Mouse (Mus musculus) forebrain, embryonic 13.5 days (tissue): ENCODE measurements at regions not wholly inside any gene's neighbourhood (a gene's known extent, or its start where the extent isn't known, plus 50 kb on each side); places are given as distances from the start of the nearest gene placed in this dataset.

Source experiments
- ATAC-seq: fragments of 200-750 bp; cut with Nextera tagmentation; 2 replicates; pipeline ENCODE4 v1.8.0; 2017
- H3K27ac ChIP-seq: fragments of 300-500 bp; sonication (generic); 2 replicates; pipeline ENCODE4 v1.5.1; 2015; ENCODE audit warnings: inconsistent platforms, mild to moderate bottlenecking, moderate library complexity
- H3K27me3 ChIP-seq: fragments of 300-500 bp; sonication (generic); 2 replicates; pipeline ENCODE4 v1.6.1; 2015; ENCODE audit warnings: mild to moderate bottlenecking, inconsistent platforms
- H3K36me3 ChIP-seq: fragments of 300-500 bp; sonication (generic); 2 replicates; pipeline ENCODE4 v1.6.1; 2015; ENCODE audit warnings: mild to moderate bottlenecking, inconsistent platforms; ENCODE audit not compliant: poor library complexity, severe bottlenecking
- H3K4me1 ChIP-seq: fragments of 300-500 bp; sonication (generic); 2 replicates; pipeline ENCODE4 v1.6.1; 2015; ENCODE audit warnings: inconsistent platforms
- H3K4me2 ChIP-seq: fragments of 300-500 bp; sonication (generic); 2 replicates; pipeline ENCODE4 v1.6.1; 2015; ENCODE audit warnings: inconsistent platforms, mild to moderate bottlenecking, moderate library complexity
- H3K4me3 ChIP-seq: fragments of 300-500 bp; sonication (generic); 2 replicates; pipeline ENCODE4 v1.5.1; 2015; ENCODE audit warnings: mild to moderate bottlenecking, inconsistent platforms
- H3K9ac ChIP-seq: fragments of 300-500 bp; sonication (generic); 2 replicates; pipeline ENCODE4 v1.6.1; 2015; ENCODE audit warnings: mild to moderate bottlenecking, inconsistent platforms
- H3K9me3 ChIP-seq: fragments of 300-500 bp; sonication (generic); replicated peaks from 2 replicates; pipeline ENCODE4 v1.6.1; 2016; ENCODE audit warnings: inconsistent platforms
- WGBS: fragments of 180-500 bp; shearing (Covaris S2); methylation state at CpG from one replicate; pipeline ENCODE4 v1.1.7; 2015; 5-methylcytosine and 5-hydroxymethylcytosine counted together

GRCm38 (mm10) chr5:119563510-119564351 is 106.7 kb upstream of the Tbx3 start:
- H3K27me3 ChIP-seq, result peaks cover 9% of the 10 kb centered on the region; the same call in 1 of the 2 replicates
- no peak overlapping the region for H3K27ac ChIP-seq
- H3K36me3 ChIP-seq, result no peaks in the 10 kb centered on the region
- H3K9ac ChIP-seq, result no peak overlapping the region
- H3K4me1 ChIP-seq, result peaks cover 9% of the 10 kb centered on the region
- no peaks in the 10 kb centered on the region; the same call in 1 of the 2 replicates for H3K9me3 ChIP-seq
- 25% methylated on average over 33 of the region's 33 CpGs for WGBS
- no peak for ATAC-seq
- H3K4me3 ChIP-seq, result no peak overlapping the region
- peak overlapping the region; percentile 30 for H3K4me2 ChIP-seq

- Histone ChIP-seq H3K4me2 (no peak overlapping the region), H3K9me3 (peaks cover 8% of the 10 kb centered on the region; the same call in 1 of the 2 replicates), H3K36me3 (no peaks in the 10 kb centered on the region), H3K4me3 (no peak overlapping the region), H3K4me1 (peaks cover 9% of the 10 kb centered on the region), H3K9ac (no peak overlapping the region), H3K27ac (no peak overlapping the region), H3K27me3 (peaks cover 9% of the 10 kb centered on the region; the same call in 1 of the 2 replicates)
- 87% methylated on average over 11 of the region's 11 CpGs for WGBS
- no peak for ATAC-seq
Measured at GRCm38 (mm10) chr5:119567639-119568038, 102.8 kb upstream of the Tbx3 start.

GRCm38 (mm10) chr5:119570054-119570453 is 100.4 kb upstream of the Tbx3 start:
- WGBS, result 76% methylated on average over 8 of the region's 8 CpGs
- H3K27ac ChIP-seq, result no peak overlapping the region
- no peak overlapping the region for H3K9ac ChIP-seq
- peaks cover 8% of the 10 kb centered on the region; the same call in 1 of the 2 replicates for H3K9me3 ChIP-seq
- H3K27me3 ChIP-seq, result no peaks in the 10 kb centered on the region
- no peak overlapping the region for H3K4me2 ChIP-seq
- no peaks in the 10 kb centered on the region for H3K4me1 ChIP-seq
- no peak for ATAC-seq
- no peak overlapping the region for H3K4me3 ChIP-seq
- H3K36me3 ChIP-seq, result no peaks in the 10 kb centered on the region

- Histone ChIP-seq H3K27me3 (no peaks in the 10 kb centered on the region), H3K27ac (no peak overlapping the region), H3K4me2 (no peak overlapping the region), H3K9ac (no peak overlapping the region), H3K9me3 (peaks cover 8% of the 10 kb centered on the region; the same call in 1 of the 2 replicates), H3K36me3 (no peaks in the 10 kb centered on the region), H3K4me1 (no peaks in the 10 kb centered on the region), H3K4me3 (no peak overlapping the region)
- ATAC-seq, result no peak
- WGBS, result 92% methylated on average over 3 of the region's 3 CpGs
Measured at GRCm38 (mm10) chr5:119571644-119572043, 98.8 kb upstream of the Tbx3 start.

- Histone ChIP-seq H3K4me1 (no peaks in the 10 kb centered on the region), H3K9ac (no peak overlapping the region), H3K4me2 (no peak overlapping the region), H3K36me3 (no peaks in the 10 kb centered on the region), H3K4me3 (no peak overlapping the region), H3K27me3 (no peaks in the 10 kb centered on the region), H3K9me3 (peaks cover 8% of the 10 kb centered on the region; the same call in 1 of the 2 replicates), H3K27ac (no peak overlapping the region)
- no peak for ATAC-seq
- 88% methylated on average over 14 of the region's 14 CpGs for WGBS
Measured at GRCm38 (mm10) chr5:119575124-119575523, 95.3 kb upstream of the Tbx3 start.

- no peak for ATAC-seq
- Histone ChIP-seq H3K9me3 (no peaks in the 10 kb centered on the region), H3K4me1 (no peaks in the 10 kb centered on the region), H3K36me3 (no peaks in the 10 kb centered on the region), H3K4me2 (no peak overlapping the region), H3K27me3 (no peaks in the 10 kb centered on the region), H3K27ac (no peak overlapping the region), H3K9ac (no peak overlapping the region), H3K4me3 (no peak overlapping the region)
- WGBS, result 85% methylated on average over 2 of the region's 2 CpGs
Measured at GRCm38 (mm10) chr5:119579288-119579687, 91.2 kb upstream of the Tbx3 start.

- no peak overlapping the region for H3K4me2 ChIP-seq
- no peaks in the 10 kb centered on the region for H3K9me3 ChIP-seq
- WGBS, result 88% methylated on average over 2 of the region's 2 CpGs
- no peaks in the 10 kb centered on the region for H3K27me3 ChIP-seq
- H3K36me3 ChIP-seq, result no peaks in the 10 kb centered on the region
- no peak overlapping the region for H3K9ac ChIP-seq
- H3K4me3 ChIP-seq, result no peak overlapping the region
- H3K4me1 ChIP-seq, result no peaks in the 10 kb centered on the region
- no peak overlapping the region for H3K27ac ChIP-seq
- no peak for ATAC-seq
Measured at GRCm38 (mm10) chr5:119579806-119580205, 90.7 kb upstream of the Tbx3 start.

GRCm38 (mm10) chr5:119580395-119580794 is 90.1 kb upstream of the Tbx3 start:
- Histone ChIP-seq H3K4me1 (no peaks in the 10 kb centered on the region), H3K9ac (no peak overlapping the region), H3K36me3 (no peaks in the 10 kb centered on the region), H3K9me3 (no peaks in the 10 kb centered on the region), H3K4me3 (no peak overlapping the region), H3K4me2 (no peak overlapping the region), H3K27ac (no peak overlapping the region), H3K27me3 (no peaks in the 10 kb centered on the region)
- no peak for ATAC-seq
- WGBS, result 90% methylated on average over 6 of the region's 6 CpGs

- 78% methylated on average over 2 of the region's 2 CpGs for WGBS
- no peak for ATAC-seq
- H3K36me3 ChIP-seq, result no peaks in the 10 kb centered on the region
Measured at GRCm38 (mm10) chr5:119580798-119581197, 89.7 kb upstream of the Tbx3 start.

DNA sequence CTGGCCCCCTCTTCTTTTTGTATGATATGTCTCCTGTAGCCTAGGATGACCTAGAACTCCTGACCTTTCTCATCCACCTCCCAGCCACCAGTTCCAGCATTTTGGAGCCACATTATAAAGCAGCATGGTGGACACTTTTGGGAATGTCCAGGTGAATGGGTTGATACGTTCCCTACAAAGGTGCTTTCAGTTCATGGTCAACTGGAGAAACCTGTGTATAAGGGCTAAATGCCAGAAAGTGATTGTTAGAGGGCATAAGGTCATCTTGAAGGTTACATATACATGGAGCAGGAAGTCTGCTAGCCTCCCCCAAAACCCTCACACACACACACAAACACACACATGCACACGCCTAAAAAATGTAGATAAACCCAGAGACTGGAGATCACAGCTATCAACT is 86.1 kb upstream of the Tbx3 start:
- H3K9ac ChIP-seq, result no peak overlapping the region
- no peaks in the 10 kb centered on the region for H3K9me3 ChIP-seq
- no peaks in the 10 kb centered on the region for H3K36me3 ChIP-seq
- no peaks in the 10 kb centered on the region for H3K4me1 ChIP-seq
- no peak overlapping the region for H3K27ac ChIP-seq
- 78% methylated on average over 2 of the region's 2 CpGs for WGBS
- no peak overlapping the region for H3K4me2 ChIP-seq
- no peaks in the 10 kb centered on the region for H3K27me3 ChIP-seq
- H3K4me3 ChIP-seq, result no peak overlapping the region
- no peak for ATAC-seq

More at GRCm38 (mm10) chr5:119580798-119581197, 89.7 kb upstream of the Tbx3 start:
- Histone ChIP-seq H3K4me1 (no peaks in the 10 kb centered on the region), H3K4me2 (no peak overlapping the region), H3K4me3 (no peak overlapping the region), H3K27ac (no peak overlapping the region), H3K27me3 (no peaks in the 10 kb centered on the region), H3K9ac (no peak overlapping the region), H3K9me3 (no peaks in the 10 kb centered on the region)

DNA sequence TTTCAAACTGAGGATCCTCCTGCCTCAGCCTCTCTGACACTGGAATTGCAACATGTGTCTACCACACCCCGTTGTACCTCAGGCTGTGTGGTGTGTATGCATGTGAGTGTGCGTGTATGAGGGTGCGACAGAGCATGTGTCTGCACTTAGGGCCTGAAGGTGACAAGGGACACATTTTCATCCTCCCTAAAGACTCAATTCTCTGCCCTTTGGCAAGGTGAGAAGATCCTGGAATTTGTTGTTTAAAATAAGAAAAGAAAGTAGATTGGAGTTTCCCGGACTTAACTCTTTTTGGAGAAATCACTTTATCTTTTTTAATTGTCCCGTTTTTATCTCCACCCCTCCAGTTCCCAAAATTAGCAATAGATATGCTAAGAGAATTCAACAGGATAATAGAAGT is 85.6 kb upstream of the Tbx3 start:
- H3K4me1 ChIP-seq, result no peaks in the 10 kb centered on the region
- H3K4me2 ChIP-seq, result no peak overlapping the region
- H3K4me3 ChIP-seq, result no peak overlapping the region
- ATAC-seq, result no peak
- 88% methylated on average over 5 of the region's 5 CpGs for WGBS
- no peak overlapping the region for H3K9ac ChIP-seq
- no peaks in the 10 kb centered on the region for H3K9me3 ChIP-seq
- H3K27me3 ChIP-seq, result no peaks in the 10 kb centered on the region
- no peak overlapping the region for H3K27ac ChIP-seq
- no peaks in the 10 kb centered on the region for H3K36me3 ChIP-seq

- H3K4me1 ChIP-seq, result no peaks in the 10 kb centered on the region
- H3K27ac ChIP-seq, result no peak overlapping the region
- no peak overlapping the region for H3K4me2 ChIP-seq
- no peaks in the 10 kb centered on the region for H3K27me3 ChIP-seq
- no peaks in the 10 kb centered on the region for H3K9me3 ChIP-seq
- ATAC-seq, result no peak
- H3K4me3 ChIP-seq, result no peak overlapping the region
- no peaks in the 10 kb centered on the region for H3K36me3 ChIP-seq
- WGBS, result 85% methylated on average over 12 of the region's 12 CpGs
- H3K9ac ChIP-seq, result no peak overlapping the region
Measured at GRCm38 (mm10) chr5:119586391-119587058, 83.9 kb upstream of the Tbx3 start.
